8 mouse cellular contexts compared by ENCODE assay signal in genomic region chr14:119027130-119027529, GRCm38 (mm10).
A peak's percentile ranks its signal among the peaks of the same experiment; 100 is the strongest.
DNase-seq lines count a peak whose midpoint lies in the region; ATAC-seq and TF ChIP-seq lines count a peak whose summit lies in the region.

No protein-coding gene starts in this region.

- TF ChIP-seq EP300 in liver, embryonic 14.5 days (IDR thresholded peaks at IDR 0.05; ENCODE audit: low read depth) = no peak

- DNase-seq in CD4-positive helper T cell, adult 2 months (ENCODE audit: low read depth, low spot score) = peak; percentile 78
- DNase-seq in NIH3T3 (ENCODE audit: low read depth) = peak; percentile 76
- peak; percentile 57 to 62 for DNase-seq in cerebellum, postnatal 14 days
- DNase-seq in gastrocnemius, postnatal 36 days = peak; percentile 21 to 36
- peak; percentile 45 to 52 (median 47) for DNase-seq in liver, embryonic 14.5 days (ENCODE audit: low read depth in 3 of 3, low spot score in 3 of 3)
- DNase-seq in retina, embryonic 14.5 days (ENCODE audit: low spot score) = peak; percentile 82
- peak; percentile 59 to 63 for DNase-seq in thymus, postnatal 36 days

- H3K4me1 ChIP-seq in kidney, embryonic 15.5 days = no peaks in the 10 kb centered on the region
- H3K4me1 ChIP-seq in liver, embryonic 14.5 days (replicated peaks; ENCODE audit: control insufficient read depth in 2 of 2, insufficient read depth in 2 of 2, low read length in 1 of 2) = no peaks in the 10 kb centered on the region

- H3K4me2 ChIP-seq in kidney, embryonic 15.5 days = no peak overlapping the region
- H3K4me2 ChIP-seq in liver, embryonic 14.5 days (ENCODE audit: low read depth) = no peak overlapping the region

- no peaks in the 10 kb centered on the region for H3K9me3 ChIP-seq in kidney, embryonic 15.5 days (replicated peaks)
- no peaks in the 10 kb centered on the region for H3K9me3 ChIP-seq in liver, embryonic 14.5 days (ENCODE audit: control insufficient read depth, low read length)

- peak; percentile 79 for ATAC-seq in kidney, embryonic 15.5 days (replicated peaks; ENCODE audit: low FRiP score)
- peak; percentile 77 for ATAC-seq in liver, embryonic 14.5 days (ENCODE audit: insufficient read depth)

- intact Hi-C loops in gastrocnemius, postnatal 36 days (cut with DNase I) = loop anchor here (2.0 to 5.0 kb wide), 3 partner anchors 40 to 205 kb away; no protein-coding TSS in a partner anchor

- H3K27ac ChIP-seq in kidney, embryonic 15.5 days = no peak overlapping the region
- no peak overlapping the region for H3K27ac ChIP-seq in liver, embryonic 14.5 days

- no peak overlapping the region for H3K9ac ChIP-seq in kidney, embryonic 15.5 days
- no peak overlapping the region for H3K9ac ChIP-seq in liver, embryonic 14.5 days (replicated peaks)

- H3K27me3 ChIP-seq in kidney, embryonic 15.5 days = no peaks in the 10 kb centered on the region
- no peaks in the 10 kb centered on the region for H3K27me3 ChIP-seq in liver, embryonic 14.5 days (ENCODE audit: control insufficient read depth, insufficient read depth, low read length)

- 50% methylated on average over 4 of the region's 4 CpGs for WGBS in kidney, embryonic 15.5 days
- whole genome bisulfite sequencing in liver, embryonic 14.5 days (ENCODE audit: insufficient replicate concordance) = 22% methylated on average over 4 of the region's 4 CpGs

- TF ChIP-seq CTCF in liver, embryonic 14.5 days (IDR thresholded peaks at IDR 0.05; ENCODE audit: low read depth) = peak; percentile 94

- peaks cover 30% of the 10 kb centered on the region for H3K36me3 ChIP-seq in kidney, embryonic 15.5 days
- H3K36me3 ChIP-seq in liver, embryonic 14.5 days (replicated peaks; ENCODE audit: control insufficient read depth, insufficient read depth, low read depth) = no peaks in the 10 kb centered on the region

- H3K4me3 ChIP-seq in kidney, embryonic 15.5 days (replicated peaks) = no peak overlapping the region
- no peak overlapping the region for H3K4me3 ChIP-seq in liver, embryonic 14.5 days (ENCODE audit: insufficient read depth in 1 of 2, low read depth in 2 of 2, low read length in 2 of 2)

Comparison
In these comparisons a context has a peak if more than half of its experiments do, and no peak if none do; other contexts are left out.
1. DNase-seq: peak in every context shown above with its lines; median percentile 82 in retina, embryonic 14.5 days; 78 in CD4-positive helper T cell, adult 2 months; 76 in NIH3T3; 61 in thymus, postnatal 36 days; 60 in cerebellum, postnatal 14 days; 47 in liver, embryonic 14.5 days; 28 in gastrocnemius, postnatal 36 days.